Mouse (Mus musculus) hindbrain, embryonic 16.5 days (tissue): ENCODE results near the gene Cpne4. TPM values are rescaled to one million over a fixed set of nuclear protein-coding genes. Genes with fewer than 3 reads are reported as not detected.
A peak's percentile ranks its signal among the peaks of the same experiment; 100 is the strongest.

Source experiments
- ATAC-seq: fragments of 200-750 bp; cut with Nextera tagmentation; 2 replicates; pipeline ENCODE4 v1.8.0; 2017; ENCODE audit warnings: moderate TSS enrichment, moderate library complexity
- H3K27ac ChIP-seq: fragments of 300-500 bp; sonication (generic); 2 replicates; pipeline ENCODE4 v1.5.1; 2014; ENCODE audit warnings: low read depth, mild to moderate bottlenecking, control low read depth, low read length, moderate library complexity
- H3K27me3 ChIP-seq: fragments of 300-500 bp; sonication (generic); replicated peaks from 2 replicates; pipeline ENCODE4 v1.6.1; 2014; ENCODE audit warnings: low read length; ENCODE audit not compliant: control insufficient read depth, insufficient read depth
- H3K36me3 ChIP-seq: fragments of 300-500 bp; sonication (generic); 2 replicates; pipeline ENCODE4 v1.6.1; 2014; ENCODE audit warnings: mild to moderate bottlenecking, low read length, moderate library complexity, mixed read lengths; ENCODE audit not compliant: control insufficient read depth, insufficient read depth
- H3K4me1 ChIP-seq: fragments of 300-500 bp; sonication (generic); 2 replicates; pipeline ENCODE4 v1.6.1; 2014; ENCODE audit warnings: low read depth, low read length; ENCODE audit not compliant: control insufficient read depth, insufficient read depth
- H3K4me2 ChIP-seq: fragments of 300-500 bp; sonication (generic); 2 replicates; pipeline ENCODE4 v1.6.1; 2014; ENCODE audit warnings: mild to moderate bottlenecking, low read length, control low read depth, moderate library complexity
- H3K4me3 ChIP-seq: fragments of 300-500 bp; sonication (generic); 2 replicates; pipeline ENCODE4 v1.5.1; 2014; ENCODE audit warnings: mild to moderate bottlenecking, low read length, control low read depth, moderate library complexity
- H3K9ac ChIP-seq: fragments of 300-500 bp; sonication (generic); 2 replicates; pipeline ENCODE4 v1.6.1; 2014; ENCODE audit warnings: low read depth, mild to moderate bottlenecking, control low read depth, low read length, moderate library complexity
- H3K9me3 ChIP-seq: fragments of 300-500 bp; sonication (generic); 2 replicates; pipeline ENCODE4 v1.6.1; 2014; ENCODE audit warnings: mild to moderate bottlenecking, low read length, moderate library complexity; ENCODE audit not compliant: control insufficient read depth
- WGBS: fragments of 180-500 bp; shearing (Covaris S2); extraction: QIAGEN DNeasy Blood & Tissue Kit; methylation state at CpG from one replicate; pipeline ENCODE4 v1.1.7; 2014; 5-methylcytosine and 5-hydroxymethylcytosine counted together
- polyA plus RNA-seq: library from polyadenylated mRNA; unstranded; fragments of >200 nt; fragmentation: Nextera tagmentation; extraction: Ambion mirVana; gene quantifications from 2 replicates; pipeline ENCODE4 v1.2.1, GENCODE M21; 2015

Cpne4 gene
- polyA plus RNA-seq, 1 experiment from 2014 or later = 13.0 TPM

- H3K27me3 ChIP-seq = no peaks in the 10 kb centered on the region
- no peak overlapping the region for H3K27ac ChIP-seq
- WGBS = 50% methylated on average over 5 of the region's 5 CpGs
- H3K4me3 ChIP-seq = no peak overlapping the region
- H3K9me3 ChIP-seq = no peaks in the 10 kb centered on the region
- no peak overlapping the region for H3K9ac ChIP-seq
- H3K4me1 ChIP-seq = no peaks in the 10 kb centered on the region
- H3K36me3 ChIP-seq = no peaks in the 10 kb centered on the region
- ATAC-seq = peak; percentile 63; the same call in 1 of the 2 replicates
- no peak overlapping the region for H3K4me2 ChIP-seq
These were observed 99.4 kb downstream of the Cpne4 start for GRCm38 (mm10) chr9:104646348-104646994.

- no peak for ATAC-seq
- no peaks in the 10 kb centered on the region for H3K9me3 ChIP-seq
- H3K9ac ChIP-seq = no peak overlapping the region
- no peaks in the 10 kb centered on the region for H3K27me3 ChIP-seq
- H3K4me1 ChIP-seq = 0 out of 2 replicates have a peak, but pooled peaks cover 3% of the 10 kb centered on the region
- no peaks in the 10 kb centered on the region for H3K36me3 ChIP-seq
- no peak overlapping the region for H3K4me3 ChIP-seq
- no peak overlapping the region for H3K4me2 ChIP-seq
- 49% methylated on average over 9 of the region's 9 CpGs for WGBS
- H3K27ac ChIP-seq = no peak overlapping the region
These were observed 105.7 kb downstream of the Cpne4 start for GRCm38 (mm10) chr9:104652691-104653261.

GRCm38 (mm10) chr9:104659758-104660157, 112.7 kb downstream of the Cpne4 start:
- no peak for ATAC-seq
- Histone ChIP-seq H3K4me1 (no peaks in the 10 kb centered on the region), H3K9me3 (no peaks in the 10 kb centered on the region), H3K4me2 (no peak overlapping the region), H3K36me3 (no peaks in the 10 kb centered on the region), H3K27me3 (no peaks in the 10 kb centered on the region), H3K27ac (no peak overlapping the region), H3K9ac (no peak overlapping the region), H3K4me3 (no peak overlapping the region)
- WGBS = 39% methylated on average over 4 of the region's 4 CpGs

- Histone ChIP-seq H3K27ac (no peak overlapping the region), H3K27me3 (no peaks in the 10 kb centered on the region), H3K9ac (no peak overlapping the region), H3K4me3 (no peak overlapping the region), H3K4me2 (no peak overlapping the region), H3K36me3 (no peaks in the 10 kb centered on the region), H3K4me1 (no peaks in the 10 kb centered on the region), H3K9me3 (no peaks in the 10 kb centered on the region)
- ATAC-seq = no peak
- WGBS = 55% methylated on average over 1 of the region's 1 CpGs
These were observed 129.6 kb downstream of the Cpne4 start for GRCm38 (mm10) chr9:104676665-104677064.

- Histone ChIP-seq H3K9me3 (no peaks in the 10 kb centered on the region), H3K4me1 (no peaks in the 10 kb centered on the region), H3K9ac (no peak overlapping the region), H3K27me3 (no peaks in the 10 kb centered on the region), H3K36me3 (no peaks in the 10 kb centered on the region), H3K4me2 (no peak overlapping the region), H3K27ac (no peak overlapping the region), H3K4me3 (no peak overlapping the region)
- WGBS = 85% methylated on average over 3 of the region's 3 CpGs
- ATAC-seq = no peak
These were observed 131.5 kb downstream of the Cpne4 start for GRCm38 (mm10) chr9:104678571-104678970.

- ATAC-seq = no peak
- no peak overlapping the region for H3K27ac ChIP-seq
- no peaks in the 10 kb centered on the region for H3K27me3 ChIP-seq
- H3K4me3 ChIP-seq = no peak overlapping the region
- no peak overlapping the region for H3K4me2 ChIP-seq
- no peaks in the 10 kb centered on the region for H3K36me3 ChIP-seq
- no peak overlapping the region for H3K9ac ChIP-seq
- H3K9me3 ChIP-seq = no peaks in the 10 kb centered on the region
- no peaks in the 10 kb centered on the region for H3K4me1 ChIP-seq
- 75% methylated on average over 3 of the region's 3 CpGs for WGBS
These were observed 140.0 kb downstream of the Cpne4 start for GRCm38 (mm10) chr9:104687051-104687450.

- Histone ChIP-seq H3K4me1 (no peaks in the 10 kb centered on the region), H3K9ac (no peak overlapping the region), H3K27ac (no peak overlapping the region), H3K4me3 (no peak overlapping the region), H3K27me3 (no peaks in the 10 kb centered on the region), H3K9me3 (no peaks in the 10 kb centered on the region), H3K4me2 (no peak overlapping the region), H3K36me3 (no peaks in the 10 kb centered on the region)
- no peak for ATAC-seq
- WGBS = 28% methylated on average over 2 of the region's 2 CpGs
These were observed 146.1 kb downstream of the Cpne4 start for GRCm38 (mm10) chr9:104693145-104693544.

GRCm38 (mm10) chr9:104710831-104711230, 163.7 kb downstream of the Cpne4 start:
- no peak for ATAC-seq
- H3K27me3 ChIP-seq = no peaks in the 10 kb centered on the region
- H3K27ac ChIP-seq = no peak overlapping the region
- no peak overlapping the region for H3K4me3 ChIP-seq
- H3K36me3 ChIP-seq = no peaks in the 10 kb centered on the region
- WGBS = 91% methylated on average over 5 of the region's 5 CpGs
- H3K4me1 ChIP-seq = no peaks in the 10 kb centered on the region
- H3K9ac ChIP-seq = no peak overlapping the region
- H3K9me3 ChIP-seq = no peaks in the 10 kb centered on the region
- H3K4me2 ChIP-seq = no peak overlapping the region

- ATAC-seq = no peak
- 69% methylated on average over 2 of the region's 2 CpGs for WGBS
These were observed 178.2 kb downstream of the Cpne4 start for GRCm38 (mm10) chr9:104725311-104725710.

More at GRCm38 (mm10) chr9:104725311-104725710, 178.2 kb downstream of the Cpne4 start:
- no peaks in the 10 kb centered on the region for H3K36me3 ChIP-seq
- no peak overlapping the region for H3K9ac ChIP-seq
- H3K4me2 ChIP-seq = no peak overlapping the region
- H3K27ac ChIP-seq = no peak overlapping the region
- no peak overlapping the region for H3K4me3 ChIP-seq
- H3K27me3 ChIP-seq = no peaks in the 10 kb centered on the region
- no peaks in the 10 kb centered on the region for H3K4me1 ChIP-seq
- no peaks in the 10 kb centered on the region for H3K9me3 ChIP-seq
